8 mouse cellular contexts compared by ENCODE assay signal in the genomic region with DNA sequence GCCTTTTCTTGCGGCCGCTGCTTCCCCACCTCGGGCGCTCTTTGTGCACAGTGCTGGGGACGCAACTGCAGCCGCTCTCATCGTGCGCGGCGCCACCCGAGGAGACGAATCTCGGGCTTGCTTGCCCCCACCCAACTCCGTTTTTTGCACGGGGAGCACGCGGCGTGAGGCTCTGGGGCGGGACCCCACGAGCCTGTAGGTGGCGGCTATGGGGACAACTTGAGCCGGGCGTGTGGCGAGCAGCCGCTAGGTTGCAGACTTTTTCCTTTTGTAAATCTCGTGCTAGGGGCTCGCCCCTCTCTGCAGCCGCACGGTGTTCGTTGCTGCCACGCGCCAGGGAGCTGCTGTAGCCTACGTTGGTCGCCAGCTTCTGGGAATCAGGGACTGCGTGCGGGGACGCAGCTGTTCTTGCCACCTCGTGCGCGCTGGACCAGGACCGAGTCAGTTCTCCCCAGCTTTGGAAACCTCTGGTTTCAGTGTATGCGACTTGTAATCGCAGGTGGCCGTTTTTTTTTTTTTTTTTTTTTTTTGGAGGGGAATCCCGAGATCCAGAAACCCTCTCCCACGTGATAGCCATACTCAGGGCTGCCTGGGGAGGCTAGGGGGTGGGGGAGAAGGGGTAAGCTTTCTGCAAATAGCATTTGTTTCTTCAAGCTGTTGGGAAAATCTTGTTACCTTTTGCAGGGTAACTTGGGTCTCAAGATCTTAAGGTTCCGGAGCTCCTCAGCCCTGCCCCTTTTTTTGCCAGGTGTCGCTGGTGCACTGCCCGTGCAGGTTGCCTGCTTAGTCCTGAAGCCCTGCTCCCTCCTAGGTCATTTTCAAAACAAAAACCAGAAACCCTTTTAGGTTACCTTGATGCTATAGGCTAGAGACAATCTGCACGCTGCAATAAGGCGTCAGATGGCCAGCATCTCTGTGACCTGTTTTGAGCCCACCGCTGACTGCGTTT. TPM values are rescaled to one million over a fixed set of nuclear protein-coding genes. Genes with fewer than 3 reads are reported as not detected.
DNase-seq lines count a peak whose midpoint lies in the region; ATAC-seq lines count a peak whose summit lies in the region.

No protein-coding gene starts in this region.

- DNase-seq in adrenal gland, adult 2 months: peak; percentile 68
- peak; percentile 73 to 81 for DNase-seq in cerebellum, postnatal 10 days
- peak; percentile 25 to 45 for DNase-seq in frontal cortex, postnatal 14 days (ENCODE audit: low spot score in 2 of 2)
- peak; percentile 54 to 55 for DNase-seq in left cerebral cortex, postnatal 25 days (ENCODE audit: low spot score in 2 of 2)
- peak; percentile 60 for DNase-seq in right cerebral cortex, postnatal 25 days
- no peak for DNase-seq in B cell, adult 2 months

- H3K27me3 ChIP-seq in hindbrain, embryonic 15.5 days: no peaks in the 10 kb centered on the region

- H3K4me1 ChIP-seq in hindbrain, embryonic 15.5 days (replicated peaks): peaks cover 30% of the 10 kb centered on the region

- H3K36me3 ChIP-seq in hindbrain, embryonic 15.5 days: no peaks in the 10 kb centered on the region

- peak overlapping the region; percentile 72 for H3K9ac ChIP-seq in hindbrain, embryonic 15.5 days

- peak overlapping the region; percentile 88 for H3K4me2 ChIP-seq in hindbrain, embryonic 15.5 days

- no peaks in the 10 kb centered on the region for H3K9me3 ChIP-seq in hindbrain, embryonic 15.5 days

- peak overlapping the region; percentile 84 for H3K27ac ChIP-seq in hindbrain, embryonic 15.5 days (replicated peaks)

- ATAC-seq in hindbrain, embryonic 15.5 days (ENCODE audit: low FRiP score, low read depth): peak; percentile 83
- ATAC-seq in megakaryocyte, adult 5-6 weeks (ENCODE audit: poor library complexity, severe bottlenecking): peak; percentile 59

- H3K4me3 ChIP-seq in hindbrain, embryonic 15.5 days: peak overlapping the region; percentile 70

- WGBS in hindbrain, embryonic 15.5 days: under 1% methylated on average over 53 of the region's 53 CpGs

- intact Hi-C loops in left cerebral cortex, postnatal 25 days (cut with DNase I): loop anchor here (5.0 to 10.0 kb wide), 2 partner anchors 276 to 361 kb away; no protein-coding TSS in a partner anchor

RNA-seq across cellular contexts. Expression of a gene that starts 1.1 kb away (rescaled TPM):
- 1 to 10 TPM; 2.2 to 3.8 TPM for total RNA-seq in adrenal gland, adult 2 months (2021)
- polyA plus RNA-seq in adrenal gland, adult 2 months (2012; rRNA removed): 2.4 and 3.0 TPM in 2 replicates
- polyA plus RNA-seq in hindbrain, embryonic 15.5 days (2015; fragmentation: Nextera tagmentation; extraction: Ambion mirVana): 52.3 and 56.1 TPM in 2 replicates
- total RNA-seq in left cerebral cortex, postnatal 25 days (2021): 10 to 100 TPM; 31.3 to 32.1 TPM
- total RNA-seq in megakaryocyte, adult 5-6 weeks (2015): 2.8 and 2.9 TPM in 2 replicates
- total RNA-seq in megakaryocyte, adult 5-6 weeks (2017): 2.4 and 2.5 TPM in 2 replicates

Comparison
In these comparisons a context has a peak if more than half of its experiments do, and no peak if none do; other contexts are left out.
1. DNase-seq: peak in adrenal gland, adult 2 months (single experiment), cerebellum, postnatal 10 days (2 of 2), frontal cortex, postnatal 14 days (2 of 2), left cerebral cortex, postnatal 25 days (2 of 2) and right cerebral cortex, postnatal 25 days (single experiment); none in B cell, adult 2 months (0 of 2).
2. RNA of a gene that starts 1.1 kb away (total RNA-seq): 31.3 to 32.1 TPM in left cerebral cortex, postnatal 25 days; 2.2 to 3.8 TPM in adrenal gland, adult 2 months and 2.4 to 2.9 TPM in megakaryocyte, adult 5-6 weeks; every median in the first group is over 4 times any median in the second.